Mouse (Mus musculus) left cerebral cortex, adult 18-20 months (tissue): Measurements from ENCODE around the gene Acbd7. TPM values are rescaled to one million over a fixed set of nuclear protein-coding genes. Genes with fewer than 3 reads are reported as not detected.

Experiments
- DNase-seq, 2 experiments: peaks; one replicate each; pipeline ENCODE4 v3.0.0; 2021 to 2022; ENCODE audit warnings: low spot score in 2 of 2, mixed read lengths in 1 of 2
- long read RNA-seq, 2 experiments: library from polyadenylated mRNA; stranded (forward); transcript quantifications; one replicate each; pipeline ENCODE4 v2.0.0; 2021
- total RNA-seq, 2 experiments: library from RNA; stranded (reverse); gene quantifications; 2 replicates each; pipeline ENCODE4 v1.2.3; 2021

Gene Acbd7
- total RNA-seq: 1 to 10 TPM in 1 of 2 experiments, under 1 TPM in 1; 0.96 to 1.3 TPM
- long read RNA-seq, experiment 1, partial matches to known transcripts: 0 of 1 reads
- long read RNA-seq, experiment 1, other reads (novel, unspliced or antisense): 1 of 1 reads
- long read RNA-seq, experiment 2: 0 reads

DNA sequence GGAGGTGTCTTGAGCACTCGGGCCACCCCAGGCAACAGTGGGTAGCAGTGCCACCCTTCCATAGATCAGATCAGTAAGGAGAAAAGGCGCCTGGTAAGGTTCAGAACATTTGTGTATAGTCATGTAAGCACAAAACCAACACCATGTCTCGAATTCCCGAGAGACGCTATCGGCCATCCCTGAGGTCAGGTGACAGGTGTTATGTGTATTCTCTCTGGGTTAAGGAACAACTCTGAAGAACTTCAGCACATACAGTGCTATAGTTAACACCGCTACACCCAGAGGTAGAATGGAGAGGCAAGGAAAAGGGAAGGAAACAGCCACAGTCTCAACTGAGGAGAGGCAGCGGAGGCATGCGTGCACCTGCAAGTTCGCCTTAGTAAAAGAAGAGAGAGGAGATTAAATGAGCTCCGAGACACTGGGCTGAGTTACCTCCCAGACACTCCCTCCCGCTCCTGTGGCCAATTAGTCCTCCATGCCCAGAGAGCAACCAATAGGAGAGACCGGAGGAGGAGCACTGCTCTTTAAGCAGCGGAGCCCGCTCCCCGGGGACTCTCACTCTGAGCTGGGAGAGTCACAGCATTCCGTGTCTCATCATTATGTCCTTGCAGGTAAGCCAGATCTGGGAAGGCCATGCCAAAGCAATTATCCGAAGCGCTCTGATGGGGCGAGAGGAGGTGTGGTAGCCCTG, at the start of gene Acbd7:
TSS of gene Acbd7 (plus strand) at position 558 of the 691 bp plus-strand sequence.
- peak; percentile 48 to 66 for DNase-seq

GRCm38 (mm10) chr2:3286243-3286642, 49.7 kb upstream of the Acbd7 start:
- no peak for DNase-seq

GRCm38 (mm10) chr2:3289581-3289980, 46.4 kb upstream of the Acbd7 start:
- no peak for DNase-seq

- no peak for DNase-seq
Observed at GRCm38 (mm10) chr2:3292170-3292569, 43.8 kb upstream of the Acbd7 start.

DNA sequence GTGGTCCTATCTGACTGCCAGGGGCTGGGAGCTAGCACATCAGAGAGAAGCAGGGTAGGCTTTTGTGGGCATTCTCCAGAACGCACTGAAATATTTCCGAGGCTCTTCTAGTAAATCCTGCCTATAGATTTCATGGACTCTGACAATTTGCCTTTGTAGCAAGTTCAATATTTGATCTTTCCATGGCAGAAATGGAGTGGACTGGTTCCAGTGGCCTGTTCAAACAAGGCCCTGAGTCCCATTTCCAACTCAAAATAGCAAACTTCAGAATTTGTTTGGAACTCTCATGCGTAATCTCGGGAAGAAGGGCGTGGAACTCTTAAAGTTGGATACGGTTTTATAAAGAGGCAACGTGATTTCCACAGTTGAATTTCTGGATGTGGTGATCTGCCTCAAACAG, 40.1 kb upstream of the Acbd7 start:
- DNase-seq: no peak

- peak; percentile 42 to 45 for DNase-seq
Observed at GRCm38 (mm10) chr2:3305426-3306025, 30.4 kb upstream of the Acbd7 start.

DNA sequence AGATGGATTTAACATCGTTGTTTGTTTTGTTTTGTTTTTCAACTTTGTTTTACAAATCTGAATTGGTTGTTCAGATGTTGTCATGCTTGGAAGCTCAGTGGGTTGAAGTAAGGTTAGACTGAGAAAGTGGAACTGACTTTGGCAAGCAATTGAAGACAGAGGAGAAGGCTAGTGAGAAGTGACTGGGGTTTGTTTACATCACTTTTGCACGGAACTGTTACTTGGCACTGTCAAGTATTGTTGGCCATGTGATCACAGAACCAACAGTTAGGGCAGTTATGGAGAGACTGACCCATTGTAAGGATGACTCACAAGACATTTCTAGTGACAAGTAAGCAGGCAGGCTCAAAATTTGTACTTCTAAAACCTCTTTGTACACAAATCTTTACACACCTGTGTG, 12.8 kb upstream of the Acbd7 start:
- no peak for DNase-seq

GRCm38 (mm10) chr2:3324381-3325130, 11.4 kb upstream of the Acbd7 start:
- DNase-seq: no peak

DNA sequence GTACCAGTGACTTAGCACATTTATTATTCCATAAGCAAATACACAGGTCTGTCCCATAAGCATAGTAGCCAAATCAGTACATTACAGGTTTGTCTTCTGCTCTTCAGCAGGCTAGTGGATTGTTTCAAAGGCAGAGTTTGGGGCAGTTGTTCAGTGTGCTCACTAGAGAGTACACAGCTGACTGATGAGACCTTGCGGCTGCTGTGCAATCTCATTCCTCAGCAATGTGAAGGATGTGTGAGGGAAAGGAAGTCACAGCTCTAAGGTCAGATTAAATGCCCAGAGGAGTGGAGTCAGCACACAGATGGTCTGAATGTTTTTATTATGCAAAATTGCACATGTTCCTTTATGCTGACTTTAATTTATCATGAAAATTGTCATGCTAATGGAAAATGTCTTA, 9.4 kb upstream of the Acbd7 start:
- no peak for DNase-seq

GRCm38 (mm10) chr2:3327351-3327750, 8.6 kb upstream of the Acbd7 start:
- DNase-seq: peak in 1 of 2 experiments; percentile 52

- no peak for DNase-seq
Observed at GRCm38 (mm10) chr2:3331071-3331703, 4.8 kb upstream of the Acbd7 start.

GRCm38 (mm10) chr2:3332056-3332455, 3.9 kb upstream of the Acbd7 start:
- DNase-seq: no peak

- peak; percentile 98 to 99 for DNase-seq
Observed at GRCm38 (mm10) chr2:3332484-3333242, 3.3 kb upstream of the Acbd7 start, which contains the start of gene Rpp38. Rpp38 (minus strand) TSS chr2:3332643.

GRCm38 (mm10) chr2:3333761-3334160, 2.2 kb upstream of the Acbd7 start:
- no peak for DNase-seq

DNA sequence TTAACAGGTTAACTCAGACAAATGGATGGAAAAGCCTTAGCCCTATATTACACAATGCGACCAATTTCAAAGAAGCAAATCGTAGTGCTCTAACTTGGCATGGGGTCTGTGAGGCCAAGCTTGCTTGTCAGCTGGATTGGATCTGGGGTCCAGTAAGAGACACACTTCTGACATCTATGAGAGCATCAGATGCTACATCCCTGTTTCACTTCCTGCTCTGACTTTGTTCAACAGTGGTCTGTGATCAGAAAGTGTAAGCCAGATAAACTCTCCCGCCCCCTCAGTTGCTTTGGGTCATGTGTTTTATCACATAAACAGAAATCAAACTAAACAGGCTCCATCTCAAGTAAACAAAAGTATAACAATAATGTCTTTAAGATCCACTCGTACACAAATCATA, 12.5 kb downstream of the Acbd7 start:
- DNase-seq: no peak

DNA sequence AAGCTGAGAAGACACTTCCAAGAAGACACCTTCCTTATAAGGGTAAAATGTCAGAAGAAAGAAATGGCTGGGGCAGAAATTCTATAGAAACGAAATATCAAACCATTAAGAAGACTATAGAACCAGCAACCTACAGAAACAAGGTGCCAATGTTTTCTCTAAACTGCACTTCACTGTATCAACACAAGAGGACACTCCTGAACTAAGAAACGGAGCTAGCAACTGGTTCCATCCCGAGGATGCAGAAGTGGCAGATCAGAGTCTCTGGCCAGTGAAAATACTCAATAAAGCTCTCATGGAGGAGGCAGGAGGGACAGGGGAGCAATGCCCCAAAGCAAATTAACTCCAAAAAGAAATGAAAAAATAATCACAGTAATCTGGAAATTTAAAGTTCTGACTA, 13.0 kb downstream of the Acbd7 start:
- DNase-seq: peak in 1 of 2 experiments; percentile 17

- no peak for DNase-seq
Observed at GRCm38 (mm10) chr2:3353160-3353559, 17.2 kb downstream of the Acbd7 start.

DNA sequence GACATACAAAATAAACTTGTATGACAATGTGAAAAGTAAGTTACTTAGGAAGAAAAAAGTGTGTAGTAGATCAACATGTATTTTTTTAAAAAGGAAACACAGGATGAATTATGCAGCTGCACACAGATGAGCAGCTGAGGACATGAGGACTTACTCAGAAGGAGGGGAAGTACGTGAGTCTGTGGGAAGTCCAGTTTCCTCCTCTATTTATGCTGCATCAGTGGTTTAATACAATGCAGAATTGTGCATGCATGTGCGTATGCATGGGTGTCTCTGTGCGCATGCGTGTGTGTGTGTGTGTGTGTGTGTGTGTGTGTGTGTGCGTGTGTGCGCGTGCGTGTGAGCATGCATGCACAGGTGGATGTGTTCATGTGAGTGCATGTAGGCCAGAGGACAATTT, 19.8 kb downstream of the Acbd7 start:
- no peak for DNase-seq

DNA sequence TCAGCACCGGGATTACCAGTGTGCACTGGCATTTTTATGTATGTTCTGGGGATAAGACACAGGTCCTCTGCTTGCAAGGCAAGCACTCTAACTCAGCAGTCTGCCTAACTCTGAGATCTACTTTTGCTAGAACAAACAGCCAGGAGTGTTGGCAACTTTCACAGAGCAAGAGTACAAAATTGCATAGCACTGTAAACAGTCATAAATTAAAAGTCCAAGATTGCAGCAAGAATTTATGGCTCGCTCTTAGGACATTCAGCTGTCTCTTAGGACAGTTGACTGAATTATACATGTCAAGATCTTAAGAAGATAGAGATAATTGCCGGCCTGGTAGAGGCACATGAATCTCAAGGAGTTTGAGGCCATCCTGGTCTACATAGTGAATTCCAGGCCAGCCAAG, 20.3 kb downstream of the Acbd7 start:
- DNase-seq: no peak

GRCm38 (mm10) chr2:3357887-3358286, 21.9 kb downstream of the Acbd7 start:
- no peak for DNase-seq

DNA sequence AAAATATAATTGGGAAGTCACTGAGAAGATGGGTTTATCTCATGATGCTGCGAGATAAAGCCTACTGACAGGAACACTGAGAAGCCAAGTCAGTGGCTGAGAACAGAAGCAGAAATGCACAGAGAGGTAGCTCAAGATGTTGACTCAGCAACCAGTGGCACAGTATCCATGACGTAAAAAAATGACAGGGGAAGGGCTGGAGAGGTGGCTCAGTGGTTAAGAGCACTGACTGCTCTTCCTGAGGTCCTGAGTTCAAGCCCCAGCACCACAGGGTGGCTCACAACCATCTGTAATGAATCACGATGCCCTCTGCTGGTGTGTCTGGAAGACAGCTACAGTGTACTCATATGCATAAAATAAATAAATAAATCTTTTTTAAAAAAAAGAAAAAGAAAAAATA, 25.1 kb downstream of the Acbd7 start:
- DNase-seq: no peak
